Mouse (Mus musculus): Measurements from ENCODE around the gene Ldah. TPM values are rescaled to one million over a fixed set of nuclear protein-coding genes. Genes with fewer than 3 reads are reported as not detected.
A peak's percentile ranks its signal among the peaks of the same experiment; 100 is the strongest.

Gene Ldah
- polyA plus RNA-seq, 1 experiment from 2014 or later, result 65.9 TPM

GRCm38 (mm10) chr12:8269627-8270026 is 61.7 kb downstream of the Ldah start:
- DNase-seq (ENCODE audit: low spot score) (no peak), ATAC-seq (replicated peaks; ENCODE audit: low FRiP score) (no peak)
- H3K9me3 ChIP-seq (ENCODE audit: control insufficient read depth, low read length), result no peaks in the 10 kb centered on the region
- H3K36me3 ChIP-seq (ENCODE audit: control insufficient read depth, insufficient read depth, low read length), result no peaks in the 10 kb centered on the region
- 92% methylated on average over 11 of the region's 11 CpGs for WGBS
- H3K4me1 ChIP-seq (replicated peaks; ENCODE audit: control insufficient read depth, insufficient read depth, low read length), result no peaks in the 10 kb centered on the region
- no peaks in the 10 kb centered on the region for H3K27me3 ChIP-seq (ENCODE audit: control insufficient read depth, insufficient read depth, low read length)
- H3K4me3 ChIP-seq (ENCODE audit: low read depth, low read length), result no peak overlapping the region
- no peak overlapping the region for H3K4me2 ChIP-seq (ENCODE audit: low read depth, low read length, severe bottlenecking)
- H3K27ac ChIP-seq (ENCODE audit: low read depth, low read length), result no peak overlapping the region
- H3K9ac ChIP-seq (ENCODE audit: low read length), result no peak overlapping the region

- Histone ChIP-seq H3K36me3 (ENCODE audit: control insufficient read depth, insufficient read depth, low read length) (no peaks in the 10 kb centered on the region), H3K27me3 (ENCODE audit: control insufficient read depth, insufficient read depth, low read length) (no peaks in the 10 kb centered on the region), H3K27ac (ENCODE audit: low read depth, low read length) (no peak overlapping the region), H3K4me3 (ENCODE audit: low read depth, low read length) (no peak overlapping the region), H3K9ac (ENCODE audit: low read length) (no peak overlapping the region), H3K4me1 (replicated peaks; ENCODE audit: control insufficient read depth, insufficient read depth, low read length) (no peaks in the 10 kb centered on the region), H3K4me2 (ENCODE audit: low read depth, low read length, severe bottlenecking) (no peak overlapping the region), H3K9me3 (ENCODE audit: control insufficient read depth, low read length) (no peaks in the 10 kb centered on the region)
- WGBS, result 87% methylated on average over 2 of the region's 2 CpGs
- DNase-seq (ENCODE audit: low spot score), result no peak
- ATAC-seq (replicated peaks; ENCODE audit: low FRiP score), result no peak
Measured at GRCm38 (mm10) chr12:8271405-8271804, 63.5 kb downstream of the Ldah start.

- Histone ChIP-seq H3K4me2 (ENCODE audit: low read depth, low read length, severe bottlenecking) (no peak overlapping the region), H3K27me3 (ENCODE audit: control insufficient read depth, insufficient read depth, low read length) (no peaks in the 10 kb centered on the region), H3K9me3 (ENCODE audit: control insufficient read depth, low read length) (no peaks in the 10 kb centered on the region), H3K27ac (ENCODE audit: low read depth, low read length) (no peak overlapping the region), H3K4me1 (replicated peaks; ENCODE audit: control insufficient read depth, insufficient read depth, low read length) (no peaks in the 10 kb centered on the region), H3K9ac (ENCODE audit: low read length) (no peak overlapping the region), H3K36me3 (ENCODE audit: control insufficient read depth, insufficient read depth, low read length) (no peaks in the 10 kb centered on the region), H3K4me3 (ENCODE audit: low read depth, low read length) (no peak overlapping the region)
- DNase-seq (ENCODE audit: low spot score) (no peak), ATAC-seq (replicated peaks; ENCODE audit: low FRiP score) (no peak)
- 90% methylated on average over 6 of the region's 6 CpGs for WGBS
Measured at GRCm38 (mm10) chr12:8273471-8274171, 65.7 kb downstream of the Ldah start.

- no peak for DNase-seq (ENCODE audit: low spot score)
- Histone ChIP-seq H3K9me3 (ENCODE audit: control insufficient read depth, low read length) (no peaks in the 10 kb centered on the region), H3K9ac (ENCODE audit: low read length) (no peak overlapping the region), H3K27ac (ENCODE audit: low read depth, low read length) (no peak overlapping the region), H3K36me3 (ENCODE audit: control insufficient read depth, insufficient read depth, low read length) (no peaks in the 10 kb centered on the region), H3K4me2 (ENCODE audit: low read depth, low read length, severe bottlenecking) (no peak overlapping the region), H3K4me3 (ENCODE audit: low read depth, low read length) (no peak overlapping the region), H3K4me1 (replicated peaks; ENCODE audit: control insufficient read depth, insufficient read depth, low read length) (no peaks in the 10 kb centered on the region), H3K27me3 (ENCODE audit: control insufficient read depth, insufficient read depth, low read length) (no peaks in the 10 kb centered on the region)
- ATAC-seq (replicated peaks; ENCODE audit: low FRiP score), result no peak
- 85% methylated on average over 4 of the region's 4 CpGs for WGBS
Measured at GRCm38 (mm10) chr12:8275424-8275823, 67.5 kb downstream of the Ldah start.

- 92% methylated on average over 15 of the region's 15 CpGs for WGBS
- no peak overlapping the region for H3K4me3 ChIP-seq (ENCODE audit: low read depth, low read length)
- no peaks in the 10 kb centered on the region for H3K27me3 ChIP-seq (ENCODE audit: control insufficient read depth, insufficient read depth, low read length)
- H3K36me3 ChIP-seq (ENCODE audit: control insufficient read depth, insufficient read depth, low read length), result no peaks in the 10 kb centered on the region
- no peak overlapping the region for H3K9ac ChIP-seq (ENCODE audit: low read length)
- H3K27ac ChIP-seq (ENCODE audit: low read depth, low read length), result no peak overlapping the region
- no peak for DNase-seq (ENCODE audit: low spot score)
- no peak overlapping the region for H3K4me2 ChIP-seq (ENCODE audit: low read depth, low read length, severe bottlenecking)
- no peak for ATAC-seq (replicated peaks; ENCODE audit: low FRiP score)
- H3K4me1 ChIP-seq (replicated peaks; ENCODE audit: control insufficient read depth, insufficient read depth, low read length), result no peaks in the 10 kb centered on the region
- no peaks in the 10 kb centered on the region for H3K9me3 ChIP-seq (ENCODE audit: control insufficient read depth, low read length)
Measured at GRCm38 (mm10) chr12:8281225-8282017, 73.5 kb downstream of the Ldah start.

GRCm38 (mm10) chr12:8287970-8288369 is 80.1 kb downstream of the Ldah start:
- no peak overlapping the region for H3K27ac ChIP-seq (ENCODE audit: low read depth, low read length)
- no peak overlapping the region for H3K9ac ChIP-seq (ENCODE audit: low read length)
- WGBS, result 64% methylated on average over 3 of the region's 3 CpGs
- 0 out of 2 replicates have a peak, but pooled peaks cover 1% of the 10 kb centered on the region for H3K4me1 ChIP-seq (replicated peaks; ENCODE audit: control insufficient read depth, insufficient read depth, low read length)
- H3K4me3 ChIP-seq (ENCODE audit: low read depth, low read length), result no peak overlapping the region
- ATAC-seq (replicated peaks; ENCODE audit: low FRiP score) (no peak), DNase-seq (ENCODE audit: low spot score) (peak; percentile 49)
- no peaks in the 10 kb centered on the region for H3K36me3 ChIP-seq (ENCODE audit: control insufficient read depth, insufficient read depth, low read length)
- no peaks in the 10 kb centered on the region; the same call in 1 of the 2 replicates for H3K9me3 ChIP-seq (ENCODE audit: control insufficient read depth, low read length)
- H3K27me3 ChIP-seq (ENCODE audit: control insufficient read depth, insufficient read depth, low read length), result peaks cover 2% of the 10 kb centered on the region; the same call in 1 of the 2 replicates
- H3K4me2 ChIP-seq (ENCODE audit: low read depth, low read length, severe bottlenecking), result no peak overlapping the region

- no peak overlapping the region for H3K4me2 ChIP-seq (ENCODE audit: low read depth, low read length, severe bottlenecking)
- 0 out of 2 replicates have a peak, but pooled peaks cover 1% of the 10 kb centered on the region for H3K4me1 ChIP-seq (replicated peaks; ENCODE audit: control insufficient read depth, insufficient read depth, low read length)
- peaks cover 2% of the 10 kb centered on the region; the same call in 1 of the 2 replicates for H3K27me3 ChIP-seq (ENCODE audit: control insufficient read depth, insufficient read depth, low read length)
- H3K27ac ChIP-seq (ENCODE audit: low read depth, low read length), result no peak overlapping the region
- H3K4me3 ChIP-seq (ENCODE audit: low read depth, low read length), result no peak overlapping the region
- no peaks in the 10 kb centered on the region for H3K36me3 ChIP-seq (ENCODE audit: control insufficient read depth, insufficient read depth, low read length)
- DNase-seq (ENCODE audit: low spot score) (peak; percentile 45), ATAC-seq (replicated peaks; ENCODE audit: low FRiP score) (no peak)
- 69% methylated on average over 6 of the region's 6 CpGs for WGBS
- no peak overlapping the region for H3K9ac ChIP-seq (ENCODE audit: low read length)
- H3K9me3 ChIP-seq (ENCODE audit: control insufficient read depth, low read length), result no peaks in the 10 kb centered on the region; the same call in 1 of the 2 replicates
Measured at GRCm38 (mm10) chr12:8289099-8289498, 81.2 kb downstream of the Ldah start.

- no peak for ATAC-seq (replicated peaks; ENCODE audit: low FRiP score)
- Histone ChIP-seq H3K4me1 (replicated peaks; ENCODE audit: control insufficient read depth, insufficient read depth, low read length) (0 out of 2 replicates have a peak, but pooled peaks cover 1% of the 10 kb centered on the region), H3K27me3 (ENCODE audit: control insufficient read depth, insufficient read depth, low read length) (peaks cover 3% of the 10 kb centered on the region), H3K4me2 (ENCODE audit: low read depth, low read length, severe bottlenecking) (no peak overlapping the region), H3K4me3 (ENCODE audit: low read depth, low read length) (no peak overlapping the region), H3K36me3 (ENCODE audit: control insufficient read depth, insufficient read depth, low read length) (no peaks in the 10 kb centered on the region), H3K9ac (ENCODE audit: low read length) (no peak overlapping the region), H3K9me3 (ENCODE audit: control insufficient read depth, low read length) (no peaks in the 10 kb centered on the region; the same call in 1 of the 2 replicates), H3K27ac (ENCODE audit: low read depth, low read length) (no peak overlapping the region)
- DNase-seq (ENCODE audit: low spot score), result peak; percentile 48
- 87% methylated on average over 8 of the region's 8 CpGs for WGBS
Measured at GRCm38 (mm10) chr12:8289499-8289898, 81.6 kb downstream of the Ldah start.
